Mouse (Mus musculus) olfactory bulb, adult 2 months (tissue): ENCODE data around the gene Gdpd5. TPM values are rescaled to one million over a fixed set of nuclear protein-coding genes. Genes with fewer than 3 reads are reported as not detected.

Experiments used
- H3K27ac ChIP-seq: fragments of 200-500 bp; 2 replicates; pipeline ENCODE4 v1.5.1; 2012; ENCODE audit warnings: low read depth, low read length; ENCODE audit not compliant: insufficient read depth
- H3K4me1 ChIP-seq: fragments of 200-500 bp; 2 replicates; pipeline ENCODE4 v1.6.1; 2012; ENCODE audit warnings: low read length; ENCODE audit not compliant: control insufficient read depth, insufficient read depth
- H3K4me3 ChIP-seq: fragments of 200-500 bp; 2 replicates; pipeline ENCODE4 v1.5.1; 2012; ENCODE audit warnings: mild to moderate bottlenecking, low read depth, low read length, moderate library complexity; ENCODE audit not compliant: insufficient read depth
- CTCF ChIP-seq: fragments of 200-500 bp; IDR thresholded peaks from 2 replicates; pipeline ENCODE4 v1.5.1; 2012; ENCODE audit warnings: low read depth, mild to moderate bottlenecking, low read length, moderate library complexity; ENCODE audit not compliant: insufficient read depth
- POLR2A ChIP-seq: fragments of 200-500 bp; IDR thresholded peaks from 2 replicates; pipeline ENCODE4 v1.6.1; 2012; ENCODE audit warnings: mild to moderate bottlenecking, low read depth, low read length, moderate library complexity; ENCODE audit not compliant: insufficient read depth
- WGBS: fragments of 180-500 bp; shearing (Covaris S2); methylation state at CpG from one replicate; pipeline ENCODE4 v1.1.7; 2018; 5-methylcytosine and 5-hydroxymethylcytosine counted together
- polyA plus RNA-seq: library from polyadenylated mRNA; stranded (reverse); fragments of >200 nt; gene quantifications from 2 replicates; pipeline ENCODE4 v1.2.4, GENCODE M21; 2012; ENCODE audit warnings: low replicate concordance; ENCODE audit not compliant: missing spikeins, insufficient read depth, insufficient read length

Gene Gdpd5
- polyA plus RNA-seq, 1 experiment = not detected

- Histone ChIP-seq H3K4me3 (no peak overlapping the region), H3K4me1 (peaks cover 46% of the 10 kb centered on the region), H3K27ac (peak overlapping the region; percentile 81)
- 47% methylated on average over 6 of the region's 6 CpGs for WGBS
- TF ChIP-seq POLR2A = no peak
- no peak for TF ChIP-seq CTCF
These were observed 30.0 kb downstream of the Gdpd5 start for GRCm38 (mm10) chr7:99411047-99411779.

DNA sequence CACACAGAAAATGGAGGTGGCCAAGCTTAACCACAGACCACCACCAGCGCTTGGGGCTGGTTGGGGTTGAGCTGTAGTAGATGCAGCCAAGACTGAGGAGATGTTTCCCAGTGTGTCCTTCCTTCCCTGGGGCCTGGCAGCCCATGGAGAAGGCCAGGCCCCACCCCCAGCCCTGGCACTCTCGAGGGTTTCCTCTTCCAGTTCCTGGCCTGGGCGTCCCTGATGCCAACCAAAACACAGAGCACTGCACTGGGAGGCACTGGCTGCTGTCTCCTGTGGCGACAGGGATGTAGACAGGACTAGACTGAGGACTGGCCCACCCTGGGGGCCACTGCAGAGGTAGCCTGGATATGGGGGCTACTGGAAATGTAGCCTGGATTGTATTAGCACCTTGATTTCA lies 33.8 kb downstream of the Gdpd5 start:
- H3K27ac ChIP-seq = no peak overlapping the region
- 37% methylated on average over 4 of the region's 4 CpGs for WGBS
- peaks cover 35% of the 10 kb centered on the region for H3K4me1 ChIP-seq
- no peak overlapping the region for H3K4me3 ChIP-seq
- TF ChIP-seq CTCF (no peak), POLR2A (no peak)

GRCm38 (mm10) chr7:99419311-99419710 lies 38.1 kb downstream of the Gdpd5 start:
- WGBS = 86% methylated on average over 3 of the region's 3 CpGs
- TF ChIP-seq CTCF (no peak), POLR2A (no peak)
- Histone ChIP-seq H3K27ac (no peak overlapping the region), H3K4me1 (peaks cover 42% of the 10 kb centered on the region), H3K4me3 (no peak overlapping the region)

- H3K4me3 ChIP-seq = no peak overlapping the region
- TF ChIP-seq POLR2A (no peak), CTCF (no peak)
- H3K27ac ChIP-seq = no peak overlapping the region
- WGBS = 94% methylated on average over 6 of the region's 6 CpGs
- peaks cover 50% of the 10 kb centered on the region for H3K4me1 ChIP-seq
These were observed 39.8 kb downstream of the Gdpd5 start for GRCm38 (mm10) chr7:99421006-99421405.

GRCm38 (mm10) chr7:99424538-99425155 lies 43.4 kb downstream of the Gdpd5 start:
- Histone ChIP-seq H3K27ac (peak overlapping the region; percentile 97), H3K4me1 (peaks cover 76% of the 10 kb centered on the region), H3K4me3 (no peak overlapping the region)
- TF ChIP-seq POLR2A = no peak
- TF ChIP-seq CTCF = no peak
- WGBS = 48% methylated on average over 8 of the region's 8 CpGs

GRCm38 (mm10) chr7:99425706-99426105 lies 44.5 kb downstream of the Gdpd5 start:
- no peak overlapping the region for H3K4me3 ChIP-seq
- TF ChIP-seq CTCF = no peak
- TF ChIP-seq POLR2A = no peak
- peaks cover 81% of the 10 kb centered on the region for H3K4me1 ChIP-seq
- H3K27ac ChIP-seq = peak overlapping the region; percentile 97
- WGBS = 61% methylated on average over 4 of the region's 4 CpGs

DNA sequence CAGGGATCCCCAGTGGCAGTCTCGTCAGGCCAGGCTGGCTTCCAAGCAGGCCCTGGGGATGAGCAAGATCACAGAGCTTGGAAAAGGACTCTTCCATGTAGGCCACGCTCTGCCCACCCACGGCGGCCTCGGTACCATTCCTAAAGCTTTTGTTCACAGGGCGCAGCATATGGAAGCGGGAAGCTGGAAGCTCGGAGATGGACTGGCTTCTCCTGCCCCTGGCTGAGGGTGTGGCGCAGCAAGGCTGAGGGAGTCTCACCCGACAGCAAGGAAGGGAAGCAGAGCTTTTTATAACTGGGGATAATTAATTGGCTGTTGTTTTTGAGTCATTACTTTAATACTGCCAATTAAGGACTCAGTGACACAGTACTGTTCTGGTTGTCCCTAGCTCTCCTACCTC lies 45.8 kb downstream of the Gdpd5 start:
- no peak for TF ChIP-seq POLR2A
- TF ChIP-seq CTCF = no peak
- WGBS = 24% methylated on average over 10 of the region's 10 CpGs
- H3K4me1 ChIP-seq = peaks cover 86% of the 10 kb centered on the region
- no peak overlapping the region for H3K4me3 ChIP-seq
- H3K27ac ChIP-seq = peak overlapping the region; percentile 97

DNA sequence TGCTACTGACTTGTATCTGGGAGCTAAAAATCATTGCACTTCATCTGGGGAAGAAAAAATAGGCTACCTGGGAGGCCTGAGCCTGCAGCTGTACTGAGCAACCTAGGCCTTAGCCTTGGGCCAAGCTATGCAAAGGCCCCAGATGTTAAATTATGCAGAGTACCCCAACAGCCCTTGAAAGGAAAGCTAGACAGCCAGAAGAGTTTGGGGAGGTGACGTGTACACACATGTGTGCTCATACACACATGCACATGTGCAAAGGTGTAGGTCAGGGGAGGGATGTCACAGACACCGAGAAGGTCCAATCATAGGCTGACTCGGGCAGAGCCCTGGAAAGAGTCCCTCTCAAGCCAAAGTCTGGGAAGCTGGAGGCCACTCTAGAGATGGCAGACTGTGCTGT lies 46.8 kb downstream of the Gdpd5 start:
- TF ChIP-seq POLR2A = no peak
- TF ChIP-seq CTCF = no peak

GRCm38 (mm10) chr7:99428836-99429235 lies 47.6 kb downstream of the Gdpd5 start:
- Histone ChIP-seq H3K4me1 (peaks cover 91% of the 10 kb centered on the region), H3K27ac (peak overlapping the region; percentile 97), H3K4me3 (no peak overlapping the region)
- no peak for TF ChIP-seq POLR2A
- TF ChIP-seq CTCF = no peak
- 86% methylated on average over 5 of the region's 5 CpGs for WGBS

More for the DNA sequence above, 46.8 kb downstream of the Gdpd5 start:
- peak overlapping the region; percentile 97 for H3K27ac ChIP-seq
- H3K4me1 ChIP-seq = peaks cover 87% of the 10 kb centered on the region
- WGBS = 89% methylated on average over 3 of the region's 3 CpGs
- no peak overlapping the region for H3K4me3 ChIP-seq
